Mouse (Mus musculus) embryo, embryonic 10.5 days (tissue): ENCODE data around the gene Large2.
A peak's percentile ranks its signal among the peaks of the same experiment; 100 is the strongest.

Experiments used
- DNase-seq: peaks from one replicate; pipeline ENCODE4 v3.0.0-alpha.2; 2015; ENCODE audit warnings: low spot score

Gene Large2

GRCm38 (mm10) chr2:92390206-92390930, 15.7 kb upstream of the Large2 start:
- DNase-seq: no peak

GRCm38 (mm10) chr2:92389645-92390044, 15.0 kb upstream of the Large2 start:
- no peak for DNase-seq

GRCm38 (mm10) chr2:92388891-92389641, 14.4 kb upstream of the Large2 start:
- DNase-seq: peak; percentile 100

GRCm38 (mm10) chr2:92388081-92388517, 13.4 kb upstream of the Large2 start:
- DNase-seq: no peak

GRCm38 (mm10) chr2:92387646-92388045, 13.0 kb upstream of the Large2 start:
- DNase-seq: no peak

GRCm38 (mm10) chr2:92386821-92387570, 12.3 kb upstream of the Large2 start:
- no peak for DNase-seq

- DNase-seq: no peak
These were observed 10.7 kb upstream of the Large2 start for GRCm38 (mm10) chr2:92385113-92386051.

GRCm38 (mm10) chr2:92384101-92384500, 9.4 kb upstream of the Large2 start:
- no peak for DNase-seq

- DNase-seq: no peak
These were observed 8.1 kb upstream of the Large2 start for GRCm38 (mm10) chr2:92382759-92383158.

- DNase-seq: no peak
These were observed 7.4 kb upstream of the Large2 start, which contains the start of gene 1700029I15Rik for GRCm38 (mm10) chr2:92381901-92382588. TSS of gene 1700029I15Rik (plus strand) at chr2:92382538.

- DNase-seq: no peak
These were observed 6.5 kb upstream of the Large2 start for GRCm38 (mm10) chr2:92381161-92381560.

GRCm38 (mm10) chr2:92380495-92381050, 5.9 kb upstream of the Large2 start:
- no peak for DNase-seq

GRCm38 (mm10) chr2:92379783-92380494, 5.3 kb upstream of the Large2 start:
- DNase-seq: no peak

GRCm38 (mm10) chr2:92377320-92377719, 2.7 kb upstream of the Large2 start:
- DNase-seq: no peak

- DNase-seq: no peak
These were observed 1.6 kb upstream of the Large2 start for GRCm38 (mm10) chr2:92376300-92376699.

- DNase-seq: no peak
These were observed 1.1 kb upstream of the Large2 start for GRCm38 (mm10) chr2:92375788-92376187.

- DNase-seq: peak; percentile 96
These were observed 492 bp upstream of the Large2 start for GRCm38 (mm10) chr2:92375099-92375623.

GRCm38 (mm10) chr2:92373437-92373813, 1.2 kb downstream of the Large2 start:
- DNase-seq: no peak

GRCm38 (mm10) chr2:92372767-92373436, 1.8 kb downstream of the Large2 start:
- peak; percentile 17 for DNase-seq
